Mouse (Mus musculus) hindbrain, postnatal 0 days (tissue): ENCODE results near the gene Hils1. TPM values are rescaled to one million over a fixed set of nuclear protein-coding genes. Genes with fewer than 3 reads are reported as not detected.

Experiments
- ATAC-seq: fragments of 200-750 bp; cut with Nextera tagmentation; 2 replicates; pipeline ENCODE4 v1.8.0; 2017; ENCODE audit warnings: mild to moderate bottlenecking, moderate TSS enrichment, moderate library complexity
- DNase-seq: peaks from one replicate; pipeline ENCODE4 v3.0.0-alpha.2; 2015; ENCODE audit warnings: low spot score
- H3K27ac ChIP-seq: fragments of 300-500 bp; sonication (generic); 2 replicates; pipeline ENCODE4 v1.5.1; 2014; ENCODE audit warnings: mild to moderate bottlenecking
- H3K27me3 ChIP-seq: fragments of 300-500 bp; sonication (generic); 2 replicates; pipeline ENCODE4 v1.6.1; 2014; ENCODE audit warnings: low read length, mixed read lengths; ENCODE audit not compliant: insufficient read depth
- H3K36me3 ChIP-seq: fragments of 300-500 bp; sonication (generic); 2 replicates; pipeline ENCODE4 v1.6.1; 2014; ENCODE audit warnings: low read length, mixed read lengths; ENCODE audit not compliant: insufficient read depth
- H3K4me1 ChIP-seq: fragments of 300-500 bp; sonication (generic); 2 replicates; pipeline ENCODE4 v1.6.1; 2014; ENCODE audit warnings: antibody characterized with exemption, low read length, mixed read lengths; ENCODE audit not compliant: insufficient read depth
- H3K4me2 ChIP-seq: fragments of 300-500 bp; sonication (generic); 2 replicates; pipeline ENCODE4 v1.6.1; 2014; ENCODE audit warnings: low read depth, mild to moderate bottlenecking, low read length, moderate library complexity, mixed read lengths
- H3K4me3 ChIP-seq: fragments of 300-500 bp; sonication (generic); 2 replicates; pipeline ENCODE4 v1.5.1; 2014; ENCODE audit warnings: low read length
- H3K9ac ChIP-seq: fragments of 300-500 bp; sonication (generic); replicated peaks from 2 replicates; pipeline ENCODE4 v1.6.1; 2014; ENCODE audit warnings: mild to moderate bottlenecking, low read length, moderate library complexity, mixed read lengths
- H3K9me3 ChIP-seq: fragments of 300-500 bp; sonication (generic); 2 replicates; pipeline ENCODE4 v1.6.1; 2016; ENCODE audit warnings: low read length, mixed read lengths
- CTCF ChIP-seq: IDR thresholded peaks from 2 replicates; pipeline ENCODE4 v1.5.1; 2016; ENCODE audit warnings: antibody characterized with exemption, control low read depth, low read depth
- WGBS: fragments of 180-500 bp; shearing (Covaris S2); extraction: QIAGEN DNeasy Blood & Tissue Kit; methylation state at CpG from one replicate; pipeline ENCODE4 v1.1.7; 2014; 5-methylcytosine and 5-hydroxymethylcytosine counted together
- polyA plus RNA-seq: library from polyadenylated mRNA; unstranded; fragments of >200 nt; fragmentation: Nextera tagmentation; extraction: Ambion mirVana; gene quantifications from 2 replicates; pipeline ENCODE4 v1.2.1, GENCODE M21; 2015
- total RNA-seq: library from RNA; depleted of rRNA; stranded (reverse); fragments of >200 nt; gene quantifications from 2 replicates; pipeline ENCODE4 v1.2.3, GENCODE M21; 2014

The Hils1 gene
- total and polyA plus RNA-seq, 2 experiments from 2014 or later = not detected

DNA sequence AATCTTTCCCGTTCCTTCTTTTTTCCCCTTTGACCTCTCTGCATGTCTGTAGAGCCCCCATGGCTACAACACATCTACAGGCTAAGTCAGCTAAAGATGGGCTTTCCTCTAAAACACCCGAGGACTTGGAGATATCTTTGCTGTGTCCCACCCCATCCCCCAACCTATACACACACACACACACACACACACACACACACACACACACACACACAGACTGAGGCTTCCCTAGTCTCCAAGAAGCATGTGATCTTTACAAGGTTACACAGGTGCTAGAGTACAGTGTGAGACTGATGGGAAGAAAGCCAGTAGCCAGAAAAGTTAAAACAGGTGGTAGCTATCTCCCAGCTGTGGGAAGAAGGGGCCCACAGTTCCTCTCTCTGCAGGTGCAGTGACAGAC is 19.0 kb downstream of the Hils1 start:
- Histone ChIP-seq H3K27me3 (no peaks in the 10 kb centered on the region), H3K36me3 (no peaks in the 10 kb centered on the region), H3K27ac (no peak overlapping the region), H3K9me3 (no peaks in the 10 kb centered on the region), H3K9ac (no peak overlapping the region), H3K4me3 (no peak overlapping the region), H3K4me1 (peaks cover 23% of the 10 kb centered on the region), H3K4me2 (no peak overlapping the region)
- 54% methylated on average over 2 of the region's 2 CpGs for WGBS
- DNase-seq = no peak
- TF ChIP-seq CTCF = no peak
- ATAC-seq = no peak

DNA sequence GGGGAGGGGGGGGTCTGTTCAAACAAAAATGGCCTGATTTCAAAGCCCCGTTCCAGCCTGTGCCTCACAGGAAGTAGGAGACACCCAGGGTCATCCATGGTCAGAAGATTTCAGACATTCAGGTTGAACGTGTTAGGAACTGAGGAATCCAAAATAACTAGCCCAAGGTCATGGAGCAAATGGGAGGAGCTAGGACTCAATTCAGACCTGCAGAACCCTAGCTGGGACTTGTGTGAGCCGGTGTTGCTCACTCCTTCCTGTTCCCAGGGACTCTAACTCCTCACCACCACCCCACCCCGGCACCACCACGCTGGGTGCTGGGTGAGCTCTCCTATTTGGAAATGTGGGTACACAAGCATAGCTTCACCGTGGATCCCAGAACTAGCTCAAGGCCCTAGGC is 19.9 kb downstream of the Hils1 start:
- no peak overlapping the region for H3K4me3 ChIP-seq
- no peak overlapping the region for H3K9ac ChIP-seq
- DNase-seq (no peak), ATAC-seq (no peak)
- H3K27me3 ChIP-seq = no peaks in the 10 kb centered on the region
- H3K9me3 ChIP-seq = no peaks in the 10 kb centered on the region
- H3K36me3 ChIP-seq = no peaks in the 10 kb centered on the region
- WGBS = 47% methylated on average over 6 of the region's 6 CpGs
- TF ChIP-seq CTCF = no peak
- H3K4me1 ChIP-seq = peaks cover 23% of the 10 kb centered on the region
- H3K27ac ChIP-seq = no peak overlapping the region
- H3K4me2 ChIP-seq = no peak overlapping the region

DNA sequence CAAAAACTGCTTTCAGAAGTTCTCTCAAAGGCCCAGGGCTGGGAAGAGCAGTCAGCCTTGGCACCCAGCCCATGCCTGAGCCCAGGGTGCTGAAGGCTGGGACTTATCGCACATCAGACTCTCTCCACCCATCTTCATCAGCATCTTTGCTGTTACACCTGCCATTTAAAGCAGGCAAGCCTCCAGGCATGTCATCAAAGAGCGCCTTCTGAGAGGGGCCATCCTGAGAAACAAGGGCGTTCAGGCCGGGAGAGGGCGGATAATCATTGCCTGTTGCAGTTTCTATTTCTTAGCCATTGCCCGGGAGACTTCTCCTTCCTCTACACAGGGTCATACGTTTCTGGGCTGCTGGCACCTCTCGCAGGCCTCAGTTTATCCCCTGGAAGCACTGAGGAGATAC is 20.5 kb downstream of the Hils1 start:
- ATAC-seq (no peak), DNase-seq (no peak)
- WGBS = 71% methylated on average over 8 of the region's 8 CpGs
- no peaks in the 10 kb centered on the region for H3K27me3 ChIP-seq
- H3K36me3 ChIP-seq = no peaks in the 10 kb centered on the region
- TF ChIP-seq CTCF = no peak
- no peak overlapping the region for H3K9ac ChIP-seq
- no peaks in the 10 kb centered on the region for H3K9me3 ChIP-seq
- no peak overlapping the region for H3K4me3 ChIP-seq
- H3K4me1 ChIP-seq = peaks cover 23% of the 10 kb centered on the region
- H3K27ac ChIP-seq = no peak overlapping the region
- H3K4me2 ChIP-seq = no peak overlapping the region

DNA sequence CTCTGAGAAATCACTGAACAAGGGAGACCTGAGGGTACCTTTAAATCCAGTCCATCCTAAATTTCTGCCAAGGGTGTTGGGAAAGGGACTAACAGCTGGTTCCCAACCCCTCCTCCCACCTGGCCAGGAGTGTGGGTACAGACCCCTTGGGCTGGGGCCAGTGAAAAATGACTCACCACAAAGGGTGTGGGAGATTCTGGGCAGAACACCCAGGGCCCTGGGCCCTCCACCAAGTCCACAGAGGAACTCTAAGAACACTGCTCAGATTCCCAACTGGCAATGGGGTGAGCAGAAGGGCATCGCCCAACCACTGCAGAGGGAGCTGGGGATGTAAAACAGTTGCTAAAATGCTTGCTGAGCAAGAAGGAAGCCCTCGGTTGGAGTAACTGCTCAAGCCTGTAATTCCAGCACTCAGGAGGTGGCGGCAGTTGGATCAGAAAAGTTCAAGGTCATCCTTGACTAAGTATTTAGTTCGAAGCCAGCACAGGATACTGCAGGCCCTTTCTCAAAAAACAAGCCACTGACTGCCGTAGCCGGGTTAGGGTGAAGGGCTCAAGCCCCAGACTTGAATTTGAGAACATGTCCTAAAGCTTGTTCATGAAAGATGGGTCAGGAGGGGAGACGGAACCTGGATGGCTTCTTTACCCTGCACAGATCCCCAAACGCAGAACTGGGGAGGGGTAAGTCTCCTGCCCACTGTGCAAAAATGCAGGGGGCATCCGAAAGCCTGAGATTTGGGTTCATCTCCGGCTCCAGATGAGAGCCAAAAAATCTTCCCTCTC is 21.6 kb downstream of the Hils1 start:
- peak overlapping the region; percentile 99 for H3K4me2 ChIP-seq
- peak overlapping the region; percentile 74 for H3K4me3 ChIP-seq
- WGBS = 13% methylated on average over 10 of the region's 10 CpGs
- no peaks in the 10 kb centered on the region for H3K9me3 ChIP-seq
- no peaks in the 10 kb centered on the region for H3K36me3 ChIP-seq
- no peaks in the 10 kb centered on the region for H3K27me3 ChIP-seq
- peaks cover 32% of the 10 kb centered on the region for H3K4me1 ChIP-seq
- H3K27ac ChIP-seq = peak overlapping the region; percentile 89
- no peak for TF ChIP-seq CTCF
- DNase-seq (no peak), ATAC-seq (no peak)
- H3K9ac ChIP-seq = peak overlapping the region; percentile 85

DNA sequence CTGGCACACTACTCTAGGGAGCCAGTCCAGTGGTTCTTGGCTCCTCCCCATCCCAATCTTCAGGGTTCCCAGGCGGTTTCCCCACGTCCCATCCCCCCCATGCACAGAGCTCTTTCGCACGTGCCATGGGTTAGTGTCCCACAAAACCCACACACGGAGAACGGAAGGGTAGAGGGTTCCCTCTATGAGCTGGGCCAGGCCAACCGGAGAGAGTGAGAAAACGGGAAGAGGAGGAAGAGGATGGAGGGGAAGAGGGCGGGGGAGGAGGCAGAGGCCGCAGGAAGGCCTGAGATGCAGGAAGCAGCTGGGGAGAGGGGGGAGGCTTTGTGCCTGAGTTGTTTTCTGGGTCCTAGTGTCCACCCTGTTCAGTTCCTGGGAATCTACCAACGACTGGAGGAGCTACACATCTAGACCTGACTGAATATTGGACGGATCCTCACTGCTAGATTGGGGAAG is 22.2 kb downstream of the Hils1 start:
- Histone ChIP-seq H3K27ac (peak overlapping the region; percentile 89), H3K9ac (peak overlapping the region; percentile 85), H3K4me2 (peak overlapping the region; percentile 99), H3K36me3 (no peaks in the 10 kb centered on the region), H3K9me3 (no peaks in the 10 kb centered on the region), H3K4me3 (peak overlapping the region; percentile 74), H3K4me1 (peaks cover 37% of the 10 kb centered on the region), H3K27me3 (no peaks in the 10 kb centered on the region)
- under 1% methylated on average over 12 of the region's 12 CpGs for WGBS
- DNase-seq = peak; percentile 94
- peak; percentile 71 for ATAC-seq
- TF ChIP-seq CTCF = no peak

DNA sequence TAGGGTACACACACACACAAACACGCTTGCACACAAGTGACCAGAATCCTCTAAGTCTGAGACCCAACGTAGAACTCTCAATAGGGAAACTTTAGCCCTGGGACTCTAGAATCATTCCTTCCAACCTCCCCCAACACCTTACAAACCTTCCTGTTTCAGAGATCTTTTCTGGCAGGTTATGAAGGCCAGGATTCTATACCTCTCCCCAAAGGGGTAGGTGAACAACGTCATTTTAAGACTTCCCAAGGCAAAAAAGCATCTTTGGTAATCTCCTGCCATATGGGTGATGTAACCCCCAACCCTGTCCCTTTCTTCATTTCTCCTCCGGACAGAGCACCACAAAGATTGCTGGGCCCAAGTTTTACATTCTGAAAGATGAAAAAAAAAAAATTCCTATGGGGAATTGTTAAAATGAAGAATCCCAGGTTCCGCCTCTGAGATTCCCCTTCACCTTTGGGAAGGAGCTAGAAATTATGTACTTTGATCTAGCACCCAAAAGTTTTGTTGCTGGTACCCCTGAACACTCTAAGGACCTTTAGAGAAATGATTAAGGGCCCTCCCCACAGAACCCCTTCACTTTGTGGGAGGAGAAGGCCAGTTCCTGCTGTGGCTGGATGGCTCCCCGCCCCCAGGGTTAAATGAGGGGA is 22.8 kb downstream of the Hils1 start:
- no peaks in the 10 kb centered on the region for H3K9me3 ChIP-seq
- 41% methylated on average over 6 of the region's 6 CpGs for WGBS
- H3K4me3 ChIP-seq = peak overlapping the region; percentile 74
- ATAC-seq = no peak
- DNase-seq = no peak
- no peak for TF ChIP-seq CTCF
- peak overlapping the region; percentile 99 for H3K4me2 ChIP-seq
- peaks cover 43% of the 10 kb centered on the region for H3K4me1 ChIP-seq
- H3K27me3 ChIP-seq = no peaks in the 10 kb centered on the region
- no peaks in the 10 kb centered on the region for H3K36me3 ChIP-seq
- H3K9ac ChIP-seq = peak overlapping the region; percentile 85
- H3K27ac ChIP-seq = peak overlapping the region; percentile 89
